Mouse (Mus musculus): ENCODE measurements around the gene Fam187a.

DNA sequence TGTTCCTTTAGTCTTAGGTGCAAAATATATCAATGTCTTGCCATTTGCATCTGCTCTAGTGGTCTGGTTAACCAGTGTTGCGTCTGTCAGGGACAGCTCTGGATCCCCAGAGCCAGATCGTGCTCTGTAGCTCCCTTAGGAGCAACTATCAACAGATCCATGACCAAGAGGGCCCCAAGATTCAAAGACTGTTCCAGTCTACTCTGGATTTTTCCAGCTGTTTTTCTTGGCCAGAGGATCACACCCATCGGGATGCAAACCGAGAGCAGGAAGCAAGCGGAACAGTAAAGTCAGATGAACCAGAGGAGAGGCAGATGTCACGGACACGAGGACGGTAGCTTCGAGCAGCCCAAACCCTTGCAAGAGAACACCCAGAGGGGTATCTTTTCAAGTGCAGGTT lies 48.8 kb upstream of the Fam187a start:
- TF ChIP-seq CTCF (IDR thresholded peaks at IDR 0.05; ENCODE audit: low read depth) (no peak), EP300 (optimal IDR thresholded peaks at IDR 0.05) (no peak)

Measured in stomach, postnatal 0 days (tissue).